Mouse (Mus musculus) hindbrain, embryonic 10.5 days (tissue): ENCODE data around the gene Pbx2. TPM values are rescaled to one million over a fixed set of nuclear protein-coding genes. Genes with fewer than 3 reads are reported as not detected.
A peak's percentile ranks its signal among the peaks of the same experiment; 100 is the strongest.

Experiments
- DNase-seq: peaks from one replicate; pipeline ENCODE4 v3.0.0-alpha.2; 2017; ENCODE audit warnings: low spot score
- H3K27ac ChIP-seq: fragments of 300-500 bp; sonication (generic); 2 replicates; pipeline ENCODE4 v1.5.1; 2016; ENCODE audit warnings: mild to moderate bottlenecking, moderate library complexity
- H3K27me3 ChIP-seq: fragments of 300-500 bp; sonication (generic); 2 replicates; pipeline ENCODE4 v1.6.1; 2016; ENCODE audit warnings: mild to moderate bottlenecking; ENCODE audit not compliant: poor library complexity, insufficient read depth, severe bottlenecking
- H3K36me3 ChIP-seq: fragments of 300-500 bp; sonication (generic); 2 replicates; pipeline ENCODE4 v1.6.1; 2016; ENCODE audit warnings: mild to moderate bottlenecking, moderate library complexity
- H3K4me1 ChIP-seq: fragments of 300-500 bp; sonication (generic); replicated peaks from 2 replicates; pipeline ENCODE4 v1.6.1; 2016; ENCODE audit warnings: mild to moderate bottlenecking
- H3K4me3 ChIP-seq: fragments of 300-500 bp; sonication (generic); 2 replicates; pipeline ENCODE4 v1.5.1; 2016; ENCODE audit warnings: mild to moderate bottlenecking, moderate library complexity
- H3K9me3 ChIP-seq: fragments of 300-500 bp; sonication (generic); 2 replicates; pipeline ENCODE4 v1.6.1; 2016; ENCODE audit warnings: mild to moderate bottlenecking, moderate library complexity
- WGBS: fragments of 180-500 bp; shearing (Covaris S2); methylation state at CpG from one replicate; pipeline ENCODE4 v1.1.7; 2016; 5-methylcytosine and 5-hydroxymethylcytosine counted together
- polyA plus RNA-seq: library from polyadenylated mRNA; unstranded; fragments of >200 nt; fragmentation: Nextera tagmentation; extraction: Ambion mirVana; gene quantifications from 2 replicates; pipeline ENCODE4 v1.2.1, GENCODE M21; 2016

Gene Pbx2
- polyA plus RNA-seq, 1 experiment from 2014 or later = 17.7 TPM

DNA sequence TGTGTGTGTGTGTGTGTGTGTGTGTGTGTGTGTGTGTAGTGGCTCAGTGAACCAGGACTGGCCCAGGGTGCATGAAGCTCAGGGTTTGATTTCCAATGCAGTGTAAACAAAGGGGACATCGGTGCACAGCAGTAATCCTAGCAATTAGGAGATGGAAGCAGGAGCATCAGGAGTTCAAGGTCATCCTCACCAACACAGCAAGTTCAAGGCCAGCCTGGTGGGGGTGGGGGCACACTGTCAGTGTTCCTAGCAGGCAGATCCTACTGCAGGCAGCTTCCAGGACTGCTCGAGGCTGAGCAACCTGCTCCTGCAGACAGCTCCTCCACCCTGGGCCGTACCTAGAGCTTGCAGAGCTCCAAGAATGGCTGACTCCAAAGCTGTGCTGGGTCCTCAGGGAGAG lies 28.5 kb upstream of the Pbx2 start:
- Histone ChIP-seq H3K27me3 (0 out of 2 replicates have a peak, but pooled peaks cover 9% of the 10 kb centered on the region), H3K4me1 (peaks cover 21% of the 10 kb centered on the region), H3K4me3 (no peak overlapping the region), H3K27ac (no peak overlapping the region), H3K36me3 (no peaks in the 10 kb centered on the region), H3K9me3 (no peaks in the 10 kb centered on the region)
- 70% methylated on average over 3 of the region's 3 CpGs for WGBS
- DNase-seq = no peak

DNA sequence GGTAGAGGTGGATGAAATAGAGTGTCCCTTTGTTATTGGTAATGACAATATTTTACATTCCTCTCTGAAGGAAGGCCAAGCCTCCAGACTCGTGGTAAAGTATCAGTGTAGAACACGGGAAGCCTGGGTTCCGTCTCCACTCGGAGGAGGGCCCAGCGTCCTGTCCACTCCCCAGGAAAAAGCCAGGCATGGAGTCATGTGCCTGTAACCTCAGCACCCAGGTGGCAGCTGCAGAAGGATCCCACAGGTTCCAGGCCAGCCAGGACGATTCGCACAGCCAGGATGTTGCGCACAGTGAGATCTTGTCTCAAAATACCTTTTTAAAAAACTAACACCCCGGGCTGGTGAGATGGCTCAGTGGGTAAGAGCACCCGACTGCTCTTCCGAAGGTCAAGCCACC lies 27.7 kb upstream of the Pbx2 start:
- no peaks in the 10 kb centered on the region for H3K9me3 ChIP-seq
- no peaks in the 10 kb centered on the region for H3K36me3 ChIP-seq
- no peak overlapping the region for H3K4me3 ChIP-seq
- 80% methylated on average over 11 of the region's 11 CpGs for WGBS
- peaks cover 12% of the 10 kb centered on the region; the same call in 1 of the 2 replicates for H3K27me3 ChIP-seq
- no peak for DNase-seq
- peaks cover 21% of the 10 kb centered on the region for H3K4me1 ChIP-seq
- no peak overlapping the region for H3K27ac ChIP-seq

DNA sequence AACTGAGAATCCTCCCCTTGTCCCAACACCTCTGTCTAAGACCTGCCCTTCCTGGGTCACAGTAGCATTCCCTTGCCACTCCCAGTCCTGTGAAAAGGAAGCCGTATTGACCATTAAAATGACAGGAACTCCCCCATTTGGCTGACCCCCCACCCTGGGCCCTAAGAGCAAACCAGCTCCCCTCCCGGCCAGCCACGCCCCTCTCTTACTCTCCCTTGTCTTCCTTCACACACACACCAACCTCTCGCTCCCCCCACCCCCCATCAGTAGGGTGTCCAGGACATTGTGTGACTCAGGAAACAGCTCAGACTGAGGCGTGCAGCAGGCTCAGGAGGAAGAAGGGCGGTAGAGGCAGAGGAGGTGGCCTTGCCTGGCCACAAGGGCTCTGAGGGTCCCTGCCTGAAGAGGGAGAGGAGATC lies 27.1 kb upstream of the Pbx2 start, which contains the start of gene Notch4:
Gene Notch4, plus strand, starts transcription at position 266 of the 419 bp plus-strand sequence.
- H3K9me3 ChIP-seq = no peaks in the 10 kb centered on the region
- peaks cover 14% of the 10 kb centered on the region; the same call in 1 of the 2 replicates for H3K27me3 ChIP-seq
- peaks cover 21% of the 10 kb centered on the region for H3K4me1 ChIP-seq
- WGBS = 9% methylated on average over 6 of the region's 6 CpGs
- H3K27ac ChIP-seq = peak within 1 kb of the TSS; percentile 75
- peak within 1 kb of the TSS; percentile 26 for H3K4me3 ChIP-seq
- no peaks in the 10 kb centered on the region for H3K36me3 ChIP-seq
- peak; percentile 16 for DNase-seq

DNA sequence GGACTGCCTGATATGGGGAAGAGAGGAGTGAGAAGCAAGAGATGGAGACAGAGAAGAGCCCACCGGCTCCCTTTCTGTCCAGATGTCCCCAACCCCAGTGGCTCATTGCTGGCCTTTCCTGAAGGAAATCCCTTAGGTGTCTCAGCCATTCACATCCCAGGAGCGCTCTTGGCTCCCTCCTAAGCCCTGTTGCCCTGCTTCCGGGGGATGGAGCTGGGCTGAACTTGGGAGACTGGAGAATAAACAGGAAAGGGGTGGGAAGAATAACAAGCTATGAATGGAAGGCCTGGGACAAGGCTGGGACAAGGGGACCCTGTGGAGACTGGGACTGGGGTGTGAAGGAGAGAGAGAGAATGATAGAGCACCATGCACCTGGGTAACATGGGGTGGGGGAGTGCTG lies 26.3 kb upstream of the Pbx2 start:
- WGBS = 39% methylated on average over 3 of the region's 3 CpGs
- H3K4me1 ChIP-seq = peaks cover 21% of the 10 kb centered on the region
- no peaks in the 10 kb centered on the region for H3K9me3 ChIP-seq
- DNase-seq = no peak
- H3K27me3 ChIP-seq = peaks cover 14% of the 10 kb centered on the region; the same call in 1 of the 2 replicates
- peak overlapping the region; percentile 26; the same call in 1 of the 2 replicates for H3K4me3 ChIP-seq
- H3K27ac ChIP-seq = peak overlapping the region; percentile 75
- no peaks in the 10 kb centered on the region for H3K36me3 ChIP-seq

DNA sequence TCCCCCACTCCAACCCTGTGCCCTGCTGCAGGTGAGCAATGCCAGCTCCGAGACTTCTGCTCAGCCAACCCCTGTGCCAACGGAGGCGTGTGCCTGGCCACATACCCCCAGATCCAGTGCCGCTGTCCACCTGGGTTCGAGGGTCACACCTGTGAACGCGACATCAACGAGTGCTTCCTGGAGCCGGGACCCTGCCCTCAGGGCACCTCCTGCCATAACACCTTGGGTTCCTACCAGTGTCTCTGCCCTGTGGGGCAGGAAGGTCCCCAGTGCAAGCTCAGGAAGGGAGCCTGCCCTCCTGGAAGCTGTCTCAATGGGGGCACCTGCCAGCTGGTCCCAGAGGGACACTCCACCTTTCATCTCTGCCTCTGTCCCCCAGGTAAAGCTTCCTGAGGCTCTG lies 23.8 kb upstream of the Pbx2 start:
- no peak overlapping the region for H3K27ac ChIP-seq
- H3K36me3 ChIP-seq = no peaks in the 10 kb centered on the region
- H3K9me3 ChIP-seq = no peaks in the 10 kb centered on the region
- 60% methylated on average over 9 of the region's 9 CpGs for WGBS
- no peak for DNase-seq
- peaks cover 14% of the 10 kb centered on the region; the same call in 1 of the 2 replicates for H3K27me3 ChIP-seq
- H3K4me1 ChIP-seq = peaks cover 26% of the 10 kb centered on the region
- H3K4me3 ChIP-seq = no peak overlapping the region

DNA sequence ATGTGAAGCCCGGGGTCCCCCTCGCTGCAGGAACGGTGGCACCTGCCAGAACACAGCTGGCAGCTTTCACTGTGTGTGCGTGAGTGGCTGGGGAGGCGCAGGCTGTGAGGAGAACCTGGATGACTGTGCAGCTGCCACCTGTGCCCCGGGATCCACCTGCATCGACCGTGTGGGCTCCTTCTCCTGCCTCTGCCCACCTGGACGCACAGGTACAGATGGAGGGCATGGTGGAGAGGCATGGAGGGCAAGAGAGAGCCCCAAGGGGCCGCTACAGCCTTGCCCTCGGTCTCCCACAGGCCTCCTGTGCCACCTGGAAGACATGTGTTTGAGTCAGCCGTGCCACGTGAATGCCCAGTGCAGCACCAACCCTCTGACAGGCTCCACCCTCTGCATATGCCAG lies 22.6 kb upstream of the Pbx2 start:
- H3K36me3 ChIP-seq = no peaks in the 10 kb centered on the region
- no peak overlapping the region for H3K4me3 ChIP-seq
- H3K9me3 ChIP-seq = no peaks in the 10 kb centered on the region
- peaks cover 31% of the 10 kb centered on the region for H3K4me1 ChIP-seq
- H3K27ac ChIP-seq = no peak overlapping the region
- no peak for DNase-seq
- WGBS = 77% methylated on average over 13 of the region's 13 CpGs
- peaks cover 14% of the 10 kb centered on the region for H3K27me3 ChIP-seq

DNA sequence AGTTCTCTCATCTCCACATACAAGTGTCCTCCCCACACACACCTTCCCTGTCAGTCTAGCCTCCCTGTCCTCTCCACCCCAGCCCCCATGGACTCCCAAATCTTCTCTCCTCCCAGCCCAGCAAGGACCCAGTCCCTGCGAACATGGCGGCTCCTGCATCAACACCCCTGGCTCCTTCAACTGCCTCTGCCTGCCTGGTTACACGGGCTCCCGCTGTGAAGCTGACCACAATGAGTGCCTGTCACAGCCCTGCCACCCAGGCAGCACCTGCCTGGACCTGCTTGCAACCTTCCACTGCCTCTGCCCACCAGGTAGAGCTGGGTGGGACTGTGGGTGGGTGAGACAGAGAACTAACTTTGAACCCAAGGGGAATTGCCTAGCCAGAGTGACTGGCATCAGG lies 21.1 kb upstream of the Pbx2 start:
- no peak overlapping the region for H3K27ac ChIP-seq
- H3K9me3 ChIP-seq = no peaks in the 10 kb centered on the region
- H3K4me1 ChIP-seq = peaks cover 19% of the 10 kb centered on the region
- H3K4me3 ChIP-seq = no peak overlapping the region
- no peaks in the 10 kb centered on the region for H3K36me3 ChIP-seq
- H3K27me3 ChIP-seq = peaks cover 12% of the 10 kb centered on the region
- no peak for DNase-seq
- WGBS = 73% methylated on average over 4 of the region's 4 CpGs

DNA sequence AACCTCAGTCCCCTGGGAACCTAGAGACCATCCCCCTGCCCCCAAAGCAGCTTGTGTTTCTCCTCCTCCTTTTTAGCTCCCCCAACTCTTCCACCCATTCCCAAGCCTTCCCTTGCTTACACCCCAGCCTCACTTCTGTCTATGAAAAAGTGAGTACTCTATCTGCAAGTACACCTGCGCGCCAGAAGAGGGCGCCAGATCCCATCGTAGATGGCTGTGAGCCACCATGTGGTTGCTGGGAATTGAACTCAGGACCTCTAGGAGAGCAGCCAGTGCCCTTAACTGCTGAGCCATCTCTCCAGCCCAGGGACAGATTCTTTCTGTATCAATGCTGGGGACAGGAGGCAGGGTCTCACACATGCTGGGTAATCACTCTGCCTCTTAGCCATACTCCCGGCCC lies 19.2 kb upstream of the Pbx2 start:
- Histone ChIP-seq H3K27ac (no peak overlapping the region), H3K27me3 (peaks cover 10% of the 10 kb centered on the region), H3K4me3 (peak overlapping the region; percentile 16), H3K36me3 (no peaks in the 10 kb centered on the region), H3K9me3 (no peaks in the 10 kb centered on the region), H3K4me1 (peaks cover 16% of the 10 kb centered on the region)
- WGBS = 12% methylated on average over 5 of the region's 5 CpGs
- no peak for DNase-seq

DNA sequence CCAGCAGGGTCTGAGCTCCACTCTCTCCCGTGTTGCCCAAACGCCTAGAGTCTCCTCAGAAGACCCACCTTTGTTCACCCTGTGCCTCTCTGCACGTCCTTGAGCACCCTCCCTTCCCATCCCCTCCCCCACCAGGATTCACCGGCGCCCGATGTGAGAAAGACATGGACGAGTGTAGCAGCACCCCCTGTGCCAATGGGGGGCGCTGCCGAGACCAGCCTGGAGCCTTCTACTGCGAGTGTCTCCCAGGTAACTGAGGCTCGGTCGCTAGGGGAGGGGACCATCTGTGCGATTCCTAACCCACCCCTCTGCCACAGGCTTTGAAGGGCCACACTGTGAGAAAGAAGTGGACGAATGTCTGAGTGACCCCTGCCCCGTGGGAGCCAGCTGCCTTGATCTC lies 18.7 kb upstream of the Pbx2 start:
- Histone ChIP-seq H3K4me1 (peaks cover 16% of the 10 kb centered on the region), H3K4me3 (peak overlapping the region; percentile 16), H3K27me3 (peaks cover 6% of the 10 kb centered on the region), H3K36me3 (no peaks in the 10 kb centered on the region), H3K27ac (peak overlapping the region; percentile 66), H3K9me3 (no peaks in the 10 kb centered on the region)
- no peak for DNase-seq
- WGBS = 8% methylated on average over 15 of the region's 15 CpGs

DNA sequence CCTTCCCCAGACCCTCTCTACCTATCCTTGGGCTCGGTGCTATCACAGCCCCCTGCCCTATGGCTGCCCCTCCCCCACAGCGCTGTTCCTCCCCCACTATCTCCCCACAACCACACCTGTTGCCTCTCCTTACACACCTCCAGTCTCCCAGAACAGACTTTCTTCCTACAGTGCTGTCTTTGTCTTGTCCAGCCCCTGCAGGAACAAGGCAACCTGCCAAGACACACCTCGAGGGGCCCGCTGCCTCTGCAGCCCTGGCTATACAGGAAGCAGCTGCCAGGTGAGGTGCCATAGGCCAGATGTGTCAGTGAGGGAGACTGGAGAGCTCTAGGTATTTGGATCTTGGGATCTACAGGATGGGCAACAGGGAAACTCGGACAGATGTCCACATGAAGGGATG lies 14.5 kb upstream of the Pbx2 start:
- no peak for DNase-seq
- H3K27me3 ChIP-seq = no peaks in the 10 kb centered on the region; the same call in 1 of the 2 replicates
- 77% methylated on average over 5 of the region's 5 CpGs for WGBS
- peaks cover 18% of the 10 kb centered on the region for H3K4me1 ChIP-seq
- no peak overlapping the region for H3K27ac ChIP-seq
- H3K9me3 ChIP-seq = no peaks in the 10 kb centered on the region
- H3K36me3 ChIP-seq = no peaks in the 10 kb centered on the region
- no peak overlapping the region for H3K4me3 ChIP-seq

DNA sequence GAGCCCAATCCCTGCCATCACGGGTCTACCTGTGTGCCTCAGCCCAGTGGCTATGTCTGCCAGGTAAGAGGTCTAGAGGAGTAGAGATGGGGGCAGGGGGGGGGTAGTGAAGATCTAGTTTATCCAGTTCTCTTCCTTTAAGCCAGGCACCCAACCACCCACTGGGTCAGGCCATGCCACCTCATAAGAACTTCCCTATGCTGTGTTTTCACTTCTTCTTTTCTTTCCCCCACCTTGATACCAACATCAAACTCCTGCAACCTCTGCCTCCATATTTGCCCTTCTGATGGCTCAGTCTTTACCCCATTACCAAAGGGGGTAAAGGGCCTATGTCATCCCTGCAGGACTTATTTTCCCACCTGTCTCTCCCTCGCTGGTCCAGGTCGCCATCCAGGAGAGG lies 13.0 kb upstream of the Pbx2 start:
- Histone ChIP-seq H3K9me3 (no peaks in the 10 kb centered on the region), H3K4me1 (peaks cover 14% of the 10 kb centered on the region), H3K4me3 (no peak overlapping the region), H3K27ac (no peak overlapping the region), H3K27me3 (no peaks in the 10 kb centered on the region; the same call in 1 of the 2 replicates), H3K36me3 (no peaks in the 10 kb centered on the region)
- no peak for DNase-seq
- WGBS = 88% methylated on average over 3 of the region's 3 CpGs

DNA sequence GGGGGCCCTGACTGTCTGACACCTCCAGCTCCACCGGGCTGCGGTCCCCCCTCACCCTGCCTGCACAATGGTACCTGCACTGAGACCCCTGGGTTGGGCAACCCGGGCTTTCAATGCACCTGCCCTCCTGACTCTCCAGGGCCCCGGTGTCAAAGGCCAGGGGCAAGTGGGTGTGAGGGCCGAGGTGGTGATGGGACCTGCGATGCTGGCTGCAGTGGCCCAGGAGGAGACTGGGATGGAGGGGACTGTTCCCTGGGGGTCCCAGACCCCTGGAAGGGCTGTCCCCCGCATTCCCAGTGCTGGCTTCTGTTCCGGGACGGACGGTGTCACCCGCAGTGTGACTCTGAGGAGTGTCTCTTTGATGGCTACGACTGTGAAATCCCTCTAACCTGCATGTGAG lies 8.5 kb upstream of the Pbx2 start:
- 84% methylated on average over 12 of the region's 12 CpGs for WGBS
- Histone ChIP-seq H3K4me3 (no peak overlapping the region), H3K27ac (peak overlapping the region; percentile 69)

DNA sequence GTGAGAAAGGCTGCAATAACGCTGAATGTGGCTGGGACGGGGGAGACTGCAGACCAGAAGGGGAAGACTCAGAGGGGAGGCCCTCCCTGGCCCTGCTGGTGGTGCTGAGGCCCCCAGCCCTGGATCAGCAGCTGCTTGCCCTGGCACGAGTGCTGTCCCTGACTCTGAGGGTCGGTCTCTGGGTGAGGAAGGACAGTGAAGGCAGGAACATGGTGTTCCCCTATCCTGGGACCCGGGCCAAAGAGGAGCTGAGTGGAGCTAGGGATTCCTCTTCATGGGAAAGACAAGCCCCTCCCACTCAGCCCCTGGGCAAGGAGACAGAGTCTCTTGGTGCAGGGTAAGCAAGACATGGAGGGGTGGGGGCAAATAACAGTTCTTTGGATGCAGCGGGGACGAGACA lies 7.7 kb upstream of the Pbx2 start:
- DNase-seq = no peak
- H3K4me1 ChIP-seq = peaks cover 59% of the 10 kb centered on the region
- H3K9me3 ChIP-seq = no peaks in the 10 kb centered on the region
- H3K27ac ChIP-seq = peak overlapping the region; percentile 69
- H3K27me3 ChIP-seq = no peaks in the 10 kb centered on the region
- 73% methylated on average over 7 of the region's 7 CpGs for WGBS
- H3K4me3 ChIP-seq = no peak overlapping the region
- no peaks in the 10 kb centered on the region for H3K36me3 ChIP-seq

More for the DNA sequence above, 8.5 kb upstream of the Pbx2 start:
- Histone ChIP-seq H3K4me1 (peaks cover 51% of the 10 kb centered on the region), H3K36me3 (no peaks in the 10 kb centered on the region), H3K27me3 (no peaks in the 10 kb centered on the region), H3K9me3 (no peaks in the 10 kb centered on the region)
- no peak for DNase-seq

DNA sequence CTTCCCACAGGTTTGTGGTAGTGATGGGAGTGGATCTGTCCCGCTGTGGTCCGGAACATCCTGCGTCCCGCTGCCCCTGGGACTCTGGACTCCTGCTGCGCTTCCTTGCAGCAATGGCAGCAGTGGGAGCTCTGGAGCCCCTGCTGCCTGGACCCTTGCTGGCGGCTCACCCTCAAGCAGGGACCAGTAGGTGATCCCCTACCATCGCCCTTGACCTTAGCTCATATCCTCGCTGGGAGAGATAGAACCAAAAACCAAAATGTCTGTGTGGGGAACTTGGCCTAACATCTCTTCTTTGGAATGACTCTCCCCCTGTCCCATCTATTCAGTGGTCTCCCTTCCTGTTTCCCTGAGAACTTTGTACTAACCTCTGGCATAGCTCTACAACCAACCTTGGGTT lies 7.2 kb upstream of the Pbx2 start:
- 82% methylated on average over 8 of the region's 8 CpGs for WGBS
- peak overlapping the region; percentile 69 for H3K27ac ChIP-seq
- H3K4me3 ChIP-seq = no peak overlapping the region
- H3K4me1 ChIP-seq = peaks cover 63% of the 10 kb centered on the region
- no peaks in the 10 kb centered on the region for H3K27me3 ChIP-seq
- H3K36me3 ChIP-seq = no peaks in the 10 kb centered on the region
- H3K9me3 ChIP-seq = no peaks in the 10 kb centered on the region
- DNase-seq = no peak
